In genomic region chr10:42941697-42942221, GRCm38 (mm10) we compare ENCODE assay signal across 8 mouse cellular contexts.
DNase-seq lines count a peak whose midpoint lies in the region; ATAC-seq and TF ChIP-seq lines count a peak whose summit lies in the region.

No protein-coding gene starts in this region.

- H3K36me3 ChIP-seq in spleen, adult 2 months (ENCODE audit: control insufficient read depth, insufficient read depth, low read length): peaks cover 7% of the 10 kb centered on the region
- H3K36me3 ChIP-seq in kidney, adult 2 months (ENCODE audit: control insufficient read depth, insufficient read depth, low read length): no peaks in the 10 kb centered on the region
- H3K36me3 ChIP-seq in limb, embryonic 11.5 days (ENCODE audit: control insufficient read depth, insufficient read depth, low read length): no peaks in the 10 kb centered on the region

- peak; percentile 81; the same call in 1 of the 2 replicates for ATAC-seq in limb, embryonic 11.5 days (ENCODE audit: insufficient number of reproducible peaks, low FRiP score, low TSS enrichment, low read depth)

- 76% methylated on average over 14 of the region's 14 CpGs for WGBS in spleen, adult 2 months
- 59% methylated on average over 14 of the region's 14 CpGs for whole genome bisulfite sequencing in kidney, adult 2 months
- 50% methylated on average over 14 of the region's 14 CpGs for WGBS in limb, embryonic 11.5 days

- H3K27me3 ChIP-seq in spleen, adult 2 months (ENCODE audit: control insufficient read depth, insufficient read depth, low read length): no peaks in the 10 kb centered on the region
- no peaks in the 10 kb centered on the region; the same call in 1 of the 2 replicates for H3K27me3 ChIP-seq in kidney, adult 2 months (replicated peaks; ENCODE audit: control insufficient read depth, insufficient read depth, low read length)
- H3K27me3 ChIP-seq in limb, embryonic 11.5 days (ENCODE audit: control insufficient read depth, insufficient read depth, low read length): no peaks in the 10 kb centered on the region

- no peak overlapping the region for H3K27ac ChIP-seq in spleen, adult 2 months (ENCODE audit: insufficient read depth, low read length)
- H3K27ac ChIP-seq in kidney, adult 2 months (ENCODE audit: insufficient read depth, low read depth, low read length): no peak overlapping the region
- H3K27ac ChIP-seq in limb, embryonic 11.5 days (replicated peaks; ENCODE audit: low read depth, low read length): peak overlapping the region; percentile 68

- TF ChIP-seq POLR2A in spleen, adult 2 months (IDR thresholded peaks at IDR 0.05; ENCODE audit: low read depth, low read length): no peak
- no peak for TF ChIP-seq POLR2A in kidney, adult 2 months (IDR thresholded peaks at IDR 0.05; ENCODE audit: low read depth, low read length)

- H3K9me3 ChIP-seq in limb, embryonic 11.5 days (ENCODE audit: control insufficient read depth, low read length): no peaks in the 10 kb centered on the region

- no peak overlapping the region; the same call in 1 of the 2 replicates for H3K4me2 ChIP-seq in limb, embryonic 11.5 days (ENCODE audit: low read depth, severe bottlenecking)

- 0 out of 2 replicates have a peak overlapping the region, but pooled peaks have one; percentile 43 for H3K9ac ChIP-seq in limb, embryonic 11.5 days (ENCODE audit: low read length)

- no peak overlapping the region for H3K4me3 ChIP-seq in spleen, adult 2 months (ENCODE audit: extremely low read depth, insufficient read depth, insufficient read length)
- H3K4me3 ChIP-seq in kidney, adult 2 months (ENCODE audit: insufficient read depth, low read depth, low read length): peak overlapping the region; percentile 27
- no peak overlapping the region for H3K4me3 ChIP-seq in limb, embryonic 11.5 days (ENCODE audit: low read depth, low read length)

- no peaks in the 10 kb centered on the region for H3K4me1 ChIP-seq in spleen, adult 2 months (ENCODE audit: control insufficient read depth, insufficient read depth, insufficient read length)
- H3K4me1 ChIP-seq in kidney, adult 2 months (ENCODE audit: control insufficient read depth, insufficient read depth, low read length): no peaks in the 10 kb centered on the region
- H3K4me1 ChIP-seq in limb, embryonic 11.5 days (ENCODE audit: control insufficient read depth, insufficient read depth, low read length): 0 out of 2 replicates have a peak, but pooled peaks cover 6% of the 10 kb centered on the region

- peak in 1 of 2 experiments; percentile 41 for DNase-seq in spleen, adult 2 months (ENCODE audit: low read depth in 1 of 2, low spot score in 2 of 2)
- DNase-seq in spleen, postnatal 4 days (ENCODE audit: low spot score in 2 of 2): no peak
- peak; percentile 50 for DNase-seq in embryo, embryonic 9.5 days (ENCODE audit: extremely low spot score)
- DNase-seq in heart, adult 8-10 months (ENCODE audit: low spot score): peak; percentile 69
- peak; percentile 68 for DNase-seq in kidney, adult 2 months
- peak; percentile 69 for DNase-seq in limb, embryonic 11.5 days (ENCODE audit: low spot score)
- DNase-seq in naive thymus-derived CD4-positive, alpha-beta T cell, adult 2 months (ENCODE audit: low read depth): peak; percentile 59
- peak; percentile 60 for DNase-seq in testis, postnatal 10 days (ENCODE audit: low spot score)

- peak; percentile 44; the same call in 1 of the 2 replicates for TF ChIP-seq CTCF in spleen, adult 2 months (IDR thresholded peaks at IDR 0.05; ENCODE audit: extremely low read depth, insufficient read depth, insufficient read length, insufficient replicate concordance)
- peak; percentile 70 for TF ChIP-seq CTCF in kidney, adult 2 months (conservative IDR thresholded peaks at IDR 0.05; ENCODE audit: insufficient read depth, insufficient read length, low read depth, low read length)

Comparison
In these comparisons a context has a peak if more than half of its experiments do, and no peak if none do; other contexts are left out.
1. DNase-seq: peak in embryo, embryonic 9.5 days (single experiment), heart, adult 8-10 months (single experiment), kidney, adult 2 months (single experiment), limb, embryonic 11.5 days (single experiment), naive thymus-derived CD4-positive, alpha-beta T cell, adult 2 months (single experiment) and testis, postnatal 10 days (single experiment); none in spleen, postnatal 4 days (0 of 2).